Mouse (Mus musculus): ENCODE measurements around the gene Btrc.

DNA sequence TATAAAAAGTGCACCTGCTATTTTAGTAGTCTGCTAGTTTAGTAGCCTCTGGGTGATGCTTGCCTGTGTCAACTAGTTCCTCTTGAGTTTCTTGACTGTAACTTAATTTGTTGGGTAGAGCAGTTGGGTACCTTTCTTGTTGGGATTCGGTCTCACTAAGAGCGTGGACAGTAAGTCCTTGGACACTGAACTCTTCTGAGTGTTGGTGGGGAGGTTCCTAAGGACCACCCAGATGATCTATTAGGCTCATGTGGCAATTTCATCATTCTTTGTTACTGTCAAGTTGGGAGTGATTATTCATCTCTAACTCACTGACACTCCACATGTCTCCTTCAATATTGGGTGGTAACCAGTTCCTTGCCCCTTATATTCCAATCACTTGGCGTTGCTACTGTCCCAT lies 90.9 kb downstream of the Btrc start:
- TF ChIP-seq CTCF (IDR thresholded peaks at IDR 0.05), result no peak
- TF ChIP-seq POLR2A (IDR thresholded peaks at IDR 0.05; ENCODE audit: insufficient read depth, low read depth, low read length), result no peak
- TF ChIP-seq EP300 (IDR thresholded peaks at IDR 0.05; ENCODE audit: insufficient read depth, low read depth, low read length), result no peak

Measured in heart, adult 2 months (tissue).